Mouse (Mus musculus) heart, embryonic 10.5 days (tissue): Measurements from ENCODE around the gene Iqck. TPM values are rescaled to one million over a fixed set of nuclear protein-coding genes. Genes with fewer than 3 reads are reported as not detected.

Experiments
- DNase-seq: peaks from one replicate; pipeline ENCODE4 v3.0.0-alpha.2; 2017; ENCODE audit warnings: low spot score
- H3K27ac ChIP-seq: fragments of 300-500 bp; sonication (generic); 2 replicates; pipeline ENCODE4 v1.5.1; 2016; ENCODE audit warnings: mild to moderate bottlenecking
- H3K27me3 ChIP-seq: fragments of 300-500 bp; sonication (generic); 2 replicates; pipeline ENCODE4 v1.6.1; 2016; ENCODE audit warnings: mild to moderate bottlenecking; ENCODE audit not compliant: poor library complexity, insufficient read depth, severe bottlenecking
- H3K36me3 ChIP-seq: fragments of 300-500 bp; sonication (generic); 2 replicates; pipeline ENCODE4 v1.6.1; 2016; ENCODE audit warnings: mild to moderate bottlenecking, moderate library complexity
- H3K4me1 ChIP-seq: fragments of 300-500 bp; sonication (generic); 2 replicates; pipeline ENCODE4 v1.6.1; 2016; ENCODE audit warnings: mild to moderate bottlenecking
- H3K4me3 ChIP-seq: fragments of 300-500 bp; sonication (generic); 2 replicates; pipeline ENCODE4 v1.5.1; 2016; ENCODE audit warnings: mild to moderate bottlenecking, moderate library complexity
- H3K9me3 ChIP-seq: fragments of 300-500 bp; sonication (generic); 2 replicates; pipeline ENCODE4 v1.6.1; 2016; ENCODE audit warnings: mild to moderate bottlenecking, moderate library complexity
- WGBS: fragments of 180-500 bp; shearing (Covaris S2); methylation state at CpG from one replicate; pipeline ENCODE4 v1.1.7; 2016; 5-methylcytosine and 5-hydroxymethylcytosine counted together
- polyA plus RNA-seq: library from polyadenylated mRNA; unstranded; fragments of >200 nt; fragmentation: Nextera tagmentation; extraction: Ambion mirVana; gene quantifications from 2 replicates; pipeline ENCODE4 v1.2.1, GENCODE M21; 2016

The Iqck gene
- polyA plus RNA-seq, 1 experiment from 2014 or later: 1.6 TPM

DNA sequence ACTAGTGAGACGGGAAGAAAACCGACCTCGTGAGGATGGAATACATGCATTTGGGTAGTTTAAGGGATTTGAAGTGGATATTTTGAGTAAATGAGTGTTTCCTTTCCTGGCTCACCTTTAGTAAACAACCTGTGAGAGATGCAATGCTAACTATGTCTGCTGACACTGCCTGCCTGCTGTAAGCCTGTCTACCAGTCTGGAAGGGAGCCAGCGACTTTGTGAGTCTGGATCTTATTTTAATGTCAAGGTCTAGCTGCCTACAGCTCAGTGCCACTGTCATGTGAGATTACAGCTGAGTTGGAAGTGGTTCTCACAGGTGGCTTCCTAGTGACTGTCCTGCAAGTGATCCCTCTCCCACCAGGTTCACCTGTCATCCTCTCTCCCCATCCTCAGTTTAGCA lies 49.0 kb downstream of the Iqck start:
- Histone ChIP-seq H3K4me1 (peaks cover 4% of the 10 kb centered on the region; the same call in 1 of the 2 replicates), H3K4me3 (no peak overlapping the region), H3K9me3 (no peaks in the 10 kb centered on the region), H3K27me3 (no peaks in the 10 kb centered on the region; the same call in 1 of the 2 replicates), H3K27ac (no peak overlapping the region), H3K36me3 (no peaks in the 10 kb centered on the region)
- DNase-seq: no peak
- WGBS: 89% methylated on average over 4 of the region's 4 CpGs

DNA sequence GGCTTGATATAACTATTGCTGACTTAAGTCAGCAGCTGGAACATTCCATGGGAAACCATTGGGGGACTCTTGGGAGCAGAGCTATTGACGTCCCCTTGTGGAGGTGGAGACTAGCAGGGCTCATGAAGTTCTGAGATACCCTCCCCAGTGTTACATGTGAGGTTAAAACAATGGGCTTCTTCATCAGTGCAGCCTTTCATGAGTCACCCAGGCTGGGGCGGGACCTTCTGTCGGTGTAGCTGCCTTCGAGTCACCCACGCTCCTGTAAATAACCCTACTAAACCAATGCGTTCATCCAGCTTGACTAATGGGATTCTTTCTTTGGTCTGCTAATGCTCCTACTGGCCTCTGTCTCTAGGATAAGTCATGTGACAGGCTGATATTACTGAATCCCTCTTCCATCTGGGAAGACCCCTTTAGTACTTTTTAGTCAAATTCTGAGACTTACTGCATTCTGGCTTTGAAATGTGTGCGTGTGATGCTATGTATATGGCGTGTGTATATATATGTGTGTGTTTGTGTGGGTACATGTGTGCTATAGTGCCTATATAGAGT lies 53.5 kb downstream of the Iqck start:
- whole genome bisulfite sequencing: 68% methylated on average over 8 of the region's 8 CpGs
- Histone ChIP-seq H3K4me1 (peaks cover 2% of the 10 kb centered on the region; the same call in 1 of the 2 replicates), H3K27me3 (0 out of 2 replicates have a peak, but pooled peaks cover 3% of the 10 kb centered on the region), H3K27ac (no peak overlapping the region), H3K4me3 (no peak overlapping the region), H3K9me3 (no peaks in the 10 kb centered on the region), H3K36me3 (no peaks in the 10 kb centered on the region)
- DNase-seq: no peak

DNA sequence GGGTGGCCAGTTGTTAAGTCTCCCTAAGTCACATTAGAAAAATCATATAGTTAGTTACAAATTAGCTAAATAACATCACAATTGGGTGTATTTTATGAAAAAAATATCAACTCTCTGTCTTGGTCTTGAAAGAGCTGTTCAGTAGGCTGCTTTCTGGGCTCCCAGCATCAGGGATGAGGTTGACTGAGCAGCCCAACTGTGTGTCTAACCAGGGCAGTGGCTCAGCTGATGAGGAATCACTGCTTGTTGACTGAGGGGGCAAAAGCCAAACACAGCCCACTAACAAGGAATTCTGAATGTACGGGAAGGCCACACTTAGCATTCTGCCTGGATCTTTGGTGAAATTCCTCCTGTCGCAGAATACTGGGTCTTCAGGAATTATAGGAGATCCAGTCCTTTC lies 54.9 kb downstream of the Iqck start:
- Histone ChIP-seq H3K4me3 (no peak overlapping the region), H3K27me3 (0 out of 2 replicates have a peak, but pooled peaks cover 3% of the 10 kb centered on the region), H3K9me3 (no peaks in the 10 kb centered on the region), H3K27ac (no peak overlapping the region), H3K36me3 (no peaks in the 10 kb centered on the region), H3K4me1 (peaks cover 2% of the 10 kb centered on the region; the same call in 1 of the 2 replicates)
- WGBS: 87% methylated on average over 2 of the region's 2 CpGs
- DNase-seq: no peak

DNA sequence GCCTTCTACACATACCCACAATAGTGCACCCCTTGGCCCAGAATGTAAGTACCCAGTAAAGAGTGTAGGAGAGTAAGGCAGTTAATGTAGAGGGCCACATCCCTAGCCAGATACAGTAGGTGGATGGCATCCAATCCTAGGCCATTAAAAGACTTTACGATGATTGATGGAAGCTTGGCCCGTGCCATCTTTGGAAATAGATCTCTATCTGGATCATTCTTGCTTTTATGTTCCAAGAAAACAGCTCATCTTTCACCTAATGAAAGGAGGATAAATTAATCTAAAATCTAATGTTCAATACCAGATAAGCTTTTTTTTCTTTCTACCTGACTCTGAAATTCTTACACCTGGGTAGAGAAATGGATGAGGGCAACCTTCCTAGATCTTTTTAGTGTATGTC lies 55.6 kb downstream of the Iqck start:
- H3K4me1 ChIP-seq: peaks cover 2% of the 10 kb centered on the region; the same call in 1 of the 2 replicates
- no peaks in the 10 kb centered on the region for H3K9me3 ChIP-seq
- H3K4me3 ChIP-seq: no peak overlapping the region
- H3K27ac ChIP-seq: no peak overlapping the region
- DNase-seq: no peak
- H3K27me3 ChIP-seq: peaks cover 6% of the 10 kb centered on the region; the same call in 1 of the 2 replicates
- WGBS: 93% methylated on average over 2 of the region's 2 CpGs
- no peaks in the 10 kb centered on the region for H3K36me3 ChIP-seq

DNA sequence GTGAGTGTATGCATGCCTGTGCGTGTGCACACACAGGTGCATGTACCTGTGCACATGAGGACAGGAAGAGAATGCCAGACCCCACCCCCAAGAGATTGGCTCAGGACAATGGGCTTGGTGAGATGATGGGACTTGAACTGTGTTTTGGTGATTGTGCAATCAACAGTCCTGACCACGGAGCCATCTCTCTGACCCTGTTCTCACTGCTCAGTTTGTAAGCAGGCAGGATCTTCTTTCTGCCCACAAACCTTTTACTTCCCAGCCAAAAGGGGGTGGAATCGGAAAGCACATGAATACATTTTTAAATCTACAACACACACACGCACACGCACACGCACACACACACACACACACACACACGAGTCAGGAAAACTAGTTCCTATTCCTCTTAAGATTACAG lies 56.0 kb downstream of the Iqck start:
- WGBS: 78% methylated on average over 7 of the region's 7 CpGs
- no peak for DNase-seq
- Histone ChIP-seq H3K36me3 (no peaks in the 10 kb centered on the region), H3K4me3 (no peak overlapping the region), H3K27me3 (peaks cover 9% of the 10 kb centered on the region; the same call in 1 of the 2 replicates), H3K4me1 (0 out of 2 replicates have a peak, but pooled peaks cover 2% of the 10 kb centered on the region), H3K9me3 (no peaks in the 10 kb centered on the region), H3K27ac (no peak overlapping the region)

DNA sequence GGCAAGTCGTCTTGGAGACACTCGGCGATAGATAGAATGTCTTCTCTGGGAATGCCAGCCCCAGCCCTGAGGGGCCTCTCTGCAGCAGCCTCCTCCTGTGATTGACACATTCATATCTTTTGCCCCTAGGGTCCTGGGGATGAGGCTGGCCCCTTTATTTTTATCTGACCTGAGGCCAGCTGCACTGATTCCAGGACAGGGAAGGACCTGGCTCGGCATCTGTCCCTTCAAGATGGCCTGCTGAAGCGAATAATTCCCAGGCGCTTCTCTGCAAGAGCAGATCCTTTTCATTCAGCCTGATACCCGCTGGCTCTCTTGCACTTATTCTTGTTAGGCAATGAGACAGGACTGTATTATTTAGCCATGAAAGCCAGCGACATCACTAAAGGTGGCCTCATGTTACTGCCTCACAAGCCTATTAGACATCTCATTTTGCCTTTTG lies 56.5 kb downstream of the Iqck start:
- H3K4me3 ChIP-seq: no peak overlapping the region
- WGBS: 46% methylated on average over 8 of the region's 8 CpGs
- no peak for DNase-seq

DNA sequence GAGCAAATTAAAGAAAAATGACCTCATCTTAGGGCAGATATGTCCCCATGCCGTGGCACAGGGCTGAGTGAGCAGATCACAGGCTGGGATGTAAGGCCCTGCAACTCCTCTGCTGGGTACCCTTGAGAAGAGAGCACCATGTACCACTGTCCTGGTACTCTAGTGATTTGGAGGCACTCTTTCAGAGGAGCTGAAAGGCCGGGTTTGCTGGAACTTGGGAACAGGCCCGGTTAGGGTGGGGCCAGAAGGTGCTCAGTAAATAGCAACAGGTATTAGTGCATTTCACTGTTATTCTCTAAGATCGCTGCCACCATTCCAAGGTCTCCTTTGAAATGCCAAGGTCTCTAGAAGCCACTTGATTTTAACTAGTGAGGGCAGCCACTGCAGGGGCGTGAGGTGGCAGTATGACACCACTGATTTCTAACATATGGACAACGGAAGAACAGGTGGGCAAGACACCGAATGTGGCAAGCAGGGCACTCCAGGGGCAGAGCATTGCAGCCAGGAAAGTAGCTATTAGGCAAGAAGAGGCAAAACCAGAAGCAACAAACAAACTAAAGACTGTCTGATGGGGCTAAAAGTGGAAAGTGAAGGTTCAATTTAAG lies 59.1 kb downstream of the Iqck start:
- no peak for DNase-seq
- peaks cover 7% of the 10 kb centered on the region for H3K4me1 ChIP-seq
- 77% methylated on average over 7 of the region's 7 CpGs for WGBS
- H3K27ac ChIP-seq: no peak overlapping the region
- no peaks in the 10 kb centered on the region for H3K36me3 ChIP-seq
- H3K27me3 ChIP-seq: peaks cover 18% of the 10 kb centered on the region; the same call in 1 of the 2 replicates
- H3K4me3 ChIP-seq: no peak overlapping the region
- H3K9me3 ChIP-seq: no peaks in the 10 kb centered on the region

More for the DNA sequence above, 56.5 kb downstream of the Iqck start:
- Histone ChIP-seq H3K27me3 (peaks cover 14% of the 10 kb centered on the region; the same call in 1 of the 2 replicates), H3K9me3 (no peaks in the 10 kb centered on the region), H3K36me3 (no peaks in the 10 kb centered on the region), H3K4me1 (0 out of 2 replicates have a peak, but pooled peaks cover 2% of the 10 kb centered on the region), H3K27ac (no peak overlapping the region)

DNA sequence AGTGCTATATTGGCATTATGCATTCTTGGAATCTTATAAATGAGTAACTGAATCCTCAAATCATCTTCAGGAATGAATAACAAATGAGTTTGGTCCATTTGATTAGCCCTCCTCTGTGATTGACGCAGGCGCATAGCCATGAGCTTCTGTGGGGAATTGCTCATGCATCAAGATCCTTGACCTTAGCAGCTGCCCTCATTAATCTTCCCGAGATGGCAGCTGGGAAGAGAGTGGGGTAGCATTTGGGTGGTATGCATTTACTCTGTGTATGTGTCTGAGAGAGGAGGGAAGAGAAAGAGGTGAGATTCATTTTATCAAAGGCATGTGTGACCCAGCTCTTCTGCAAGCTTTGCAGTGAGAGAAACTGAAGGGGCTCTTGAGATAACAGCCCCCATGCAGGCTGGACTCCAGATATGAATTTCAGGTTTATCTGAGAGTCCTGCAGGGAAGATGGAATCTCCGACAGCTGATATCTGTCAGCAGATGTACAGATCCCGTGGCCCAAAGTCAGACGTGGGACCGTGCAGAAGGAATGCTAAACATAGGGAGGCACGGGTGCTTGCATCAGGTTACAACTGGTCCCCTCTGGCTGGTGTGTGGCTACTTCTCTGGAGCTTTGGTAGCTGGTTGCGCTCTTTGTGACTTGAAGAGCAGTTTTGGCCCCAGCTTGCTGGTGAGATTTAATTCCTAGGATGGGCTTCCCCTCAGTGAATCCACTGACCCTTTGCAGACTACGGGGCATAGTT lies 63.9 kb downstream of the Iqck start:
- WGBS: 44% methylated on average over 10 of the region's 10 CpGs
- no peak for DNase-seq
- H3K9me3 ChIP-seq: no peaks in the 10 kb centered on the region
- H3K4me3 ChIP-seq: no peak overlapping the region
- H3K4me1 ChIP-seq: peaks cover 11% of the 10 kb centered on the region
- peaks cover 15% of the 10 kb centered on the region; the same call in 1 of the 2 replicates for H3K27me3 ChIP-seq
- no peak overlapping the region for H3K27ac ChIP-seq
- H3K36me3 ChIP-seq: no peaks in the 10 kb centered on the region

DNA sequence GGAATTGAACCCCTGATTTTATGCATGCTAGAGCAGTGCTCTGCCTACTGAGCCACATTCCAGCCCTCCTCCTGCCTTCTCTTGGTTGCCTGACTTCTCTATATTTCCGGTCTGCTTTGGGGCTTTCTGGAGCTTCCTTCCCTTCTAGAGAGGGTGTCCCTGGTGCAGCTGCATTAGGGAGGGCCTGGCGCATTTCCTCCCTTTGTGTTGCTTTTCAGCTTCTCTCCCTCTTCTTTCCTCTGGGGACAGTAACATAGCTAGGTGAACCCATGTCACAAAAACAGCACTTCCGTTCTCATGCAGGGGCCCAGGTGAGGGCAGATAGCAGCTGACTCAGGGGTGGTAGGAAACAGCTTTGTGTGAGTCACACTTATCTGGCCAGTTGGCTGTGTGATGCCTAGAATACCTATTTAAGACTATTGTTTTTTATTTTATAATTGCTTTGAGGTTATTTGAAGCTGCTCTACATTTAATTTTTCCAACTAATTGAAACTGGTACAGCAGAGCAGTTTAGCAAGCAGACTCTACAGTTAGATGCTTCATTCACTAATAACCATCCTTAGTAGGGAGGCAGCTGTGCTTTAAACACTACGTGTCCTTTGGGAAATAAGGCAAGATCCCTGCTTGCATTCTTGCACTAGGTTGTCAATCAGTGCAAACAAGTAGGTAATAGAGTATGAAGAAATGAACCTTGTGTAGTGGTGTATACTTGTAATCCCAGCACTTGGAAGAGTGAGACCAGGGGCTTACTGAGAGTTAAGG lies 67.1 kb downstream of the Iqck start:
- H3K27ac ChIP-seq: no peak overlapping the region

DNA sequence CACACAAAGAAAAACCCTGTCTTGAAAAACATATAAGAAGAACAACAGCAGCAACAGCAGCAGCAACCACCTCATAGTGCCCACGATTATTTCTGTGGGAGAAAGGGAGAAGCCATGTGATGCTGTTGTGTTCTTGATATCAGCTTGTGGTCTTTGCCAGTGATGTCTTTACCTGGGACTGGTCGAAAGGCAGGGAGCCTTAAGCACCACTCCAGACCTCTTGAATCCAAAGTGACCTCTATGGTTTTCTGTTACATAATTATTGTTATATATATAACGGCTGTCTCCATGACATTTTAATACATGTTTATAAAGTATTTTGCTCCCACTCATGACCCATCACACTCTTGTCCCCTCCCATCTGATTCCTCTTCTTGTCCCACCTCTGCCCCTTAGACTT lies 70.0 kb downstream of the Iqck start:
- Histone ChIP-seq H3K9me3 (no peaks in the 10 kb centered on the region), H3K27ac (no peak overlapping the region), H3K27me3 (no peaks in the 10 kb centered on the region), H3K4me1 (peaks cover 18% of the 10 kb centered on the region), H3K36me3 (no peaks in the 10 kb centered on the region), H3K4me3 (no peak overlapping the region)
- DNase-seq: no peak
- 91% methylated on average over 3 of the region's 3 CpGs for WGBS

More for the DNA sequence above, 67.1 kb downstream of the Iqck start:
- WGBS: 59% methylated on average over 4 of the region's 4 CpGs
- Histone ChIP-seq H3K9me3 (no peaks in the 10 kb centered on the region), H3K4me3 (no peak overlapping the region), H3K27me3 (no peaks in the 10 kb centered on the region), H3K36me3 (no peaks in the 10 kb centered on the region), H3K4me1 (peaks cover 11% of the 10 kb centered on the region)
- no peak for DNase-seq

DNA sequence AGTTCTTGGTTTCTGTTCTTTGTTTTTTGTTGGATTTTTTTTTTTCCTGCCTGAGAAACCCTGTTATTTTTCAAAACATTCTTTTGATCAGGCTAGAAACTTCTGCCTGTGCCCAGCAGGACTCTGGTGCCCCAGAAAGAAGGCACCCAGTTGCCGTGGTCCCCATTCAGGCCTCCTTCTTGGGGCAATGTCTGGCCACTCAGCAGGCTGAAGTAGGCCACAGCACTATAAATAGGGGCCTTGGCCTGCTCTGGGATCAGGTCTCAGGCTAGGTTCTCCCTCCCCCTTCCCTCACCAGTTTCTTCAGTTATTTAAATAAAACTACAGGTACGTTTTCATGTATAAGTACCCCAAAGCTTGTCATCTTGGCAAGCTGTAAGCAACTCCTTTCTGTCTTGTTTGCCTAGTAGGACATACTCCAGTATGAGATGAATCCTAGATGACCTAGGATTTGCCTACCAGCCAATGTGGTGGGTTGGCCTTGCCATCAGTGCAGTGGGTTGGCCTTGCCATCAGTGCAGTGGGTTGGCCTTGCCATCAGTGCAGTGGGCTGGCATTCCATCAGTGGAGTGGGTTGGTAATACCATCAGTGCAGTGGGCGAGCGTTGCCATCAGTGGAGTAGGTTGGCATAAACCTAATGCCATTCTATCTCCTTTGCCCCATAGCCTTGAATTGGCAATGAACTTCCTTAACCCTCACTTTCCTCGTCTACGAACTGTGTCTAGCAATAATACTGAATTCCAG lies 71.1 kb downstream of the Iqck start:
- Histone ChIP-seq H3K9me3 (no peaks in the 10 kb centered on the region), H3K27me3 (no peaks in the 10 kb centered on the region), H3K4me3 (no peak overlapping the region), H3K27ac (no peak overlapping the region), H3K36me3 (no peaks in the 10 kb centered on the region), H3K4me1 (peaks cover 18% of the 10 kb centered on the region)
- WGBS: 85% methylated on average over 6 of the region's 6 CpGs
- no peak for DNase-seq

DNA sequence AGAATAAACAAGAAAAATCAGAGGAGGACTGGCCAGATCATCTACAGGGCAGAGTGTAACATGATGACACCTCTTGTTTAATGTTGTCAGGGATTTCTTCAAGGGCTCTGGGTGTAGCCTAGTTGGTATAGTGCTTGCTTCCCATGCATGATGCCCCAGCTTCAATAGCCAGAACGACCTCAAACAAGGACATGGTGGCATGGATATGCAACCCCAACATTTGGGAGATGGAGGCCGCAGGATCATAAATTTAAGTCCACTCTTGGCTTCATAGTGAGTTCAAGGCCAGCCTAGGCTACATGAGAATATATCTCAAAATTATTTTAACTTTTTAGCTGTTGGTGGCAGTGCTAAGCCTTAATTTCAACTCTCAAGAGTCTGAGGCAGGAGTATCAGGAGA lies 71.7 kb downstream of the Iqck start:
- 92% methylated on average over 2 of the region's 2 CpGs for WGBS
- no peaks in the 10 kb centered on the region for H3K27me3 ChIP-seq
- H3K27ac ChIP-seq: no peak overlapping the region
- no peaks in the 10 kb centered on the region for H3K36me3 ChIP-seq
- peaks cover 18% of the 10 kb centered on the region for H3K4me1 ChIP-seq
- H3K9me3 ChIP-seq: no peaks in the 10 kb centered on the region
- no peak overlapping the region for H3K4me3 ChIP-seq
- DNase-seq: no peak
